Mouse (Mus musculus) embryonic fibroblast, embryonic 13.5 days (primary cell): ENCODE measurements around the gene Hdgfl1. TPM values are rescaled to one million over a fixed set of nuclear protein-coding genes. Genes with fewer than 3 reads are reported as not detected.

Experiments
- H3K27ac ChIP-seq: 2 replicates; pipeline ENCODE4 v1.5.1; 2012; ENCODE audit warnings: low read length, control low read depth, inconsistent platforms; ENCODE audit not compliant: insufficient read depth
- H3K4me1 ChIP-seq: 2 replicates; pipeline ENCODE4 v1.6.1; 2011; ENCODE audit warnings: low read length; ENCODE audit not compliant: control insufficient read depth, insufficient read depth
- H3K4me3 ChIP-seq: 2 replicates; pipeline ENCODE4 v1.5.1; 2011; ENCODE audit warnings: mild to moderate bottlenecking, control low read depth, low read length; ENCODE audit not compliant: insufficient read depth
- CTCF ChIP-seq: IDR thresholded peaks from 2 replicates; pipeline ENCODE4 v1.5.1; 2011; ENCODE audit warnings: mild to moderate bottlenecking, control low read depth, low read length, moderate library complexity, borderline replicate concordance; ENCODE audit not compliant: insufficient read depth
- POLR2A ChIP-seq: IDR thresholded peaks from 2 replicates; pipeline ENCODE4 v1.6.1; 2011; ENCODE audit warnings: low read depth, mild to moderate bottlenecking, control low read depth, low read length, moderate library complexity
- polyA plus RNA-seq: library from polyadenylated mRNA; stranded (reverse); fragments of >200 nt; gene quantifications from 2 replicates; pipeline ENCODE4 v1.2.4, GENCODE M21; 2011; ENCODE audit warnings: low read depth; ENCODE audit not compliant: missing spikeins, insufficient read length

Hdgfl1 gene
- polyA plus RNA-seq: not detected in 2 replicates

GRCm38 (mm10) chr13:26769955-26770354 lies at the start of gene Hdgfl1:
Hdgfl1 (minus strand) TSS chr13:26770165.
- TF ChIP-seq CTCF (no peak), POLR2A (no peak)
- Histone ChIP-seq H3K4me1 (no peaks in the 10 kb centered on the region), H3K27ac (no peak within 1 kb of the TSS), H3K4me3 (no peak within 1 kb of the TSS)

- no peak overlapping the region for H3K4me3 ChIP-seq
- no peaks in the 10 kb centered on the region for H3K4me1 ChIP-seq
- TF ChIP-seq CTCF: no peak
- H3K27ac ChIP-seq: no peak overlapping the region
These were observed 25.5 kb upstream of the Hdgfl1 start for GRCm38 (mm10) chr13:26795460-26795859.

GRCm38 (mm10) chr13:26769424-26769823 lies 541 bp downstream of the Hdgfl1 start:
- Histone ChIP-seq H3K27ac (no peak overlapping the region), H3K4me1 (no peaks in the 10 kb centered on the region), H3K4me3 (no peak overlapping the region)
- TF ChIP-seq CTCF (no peak), POLR2A (no peak)

GRCm38 (mm10) chr13:26761966-26762803 lies 7.8 kb downstream of the Hdgfl1 start:
- Histone ChIP-seq H3K4me1 (no peaks in the 10 kb centered on the region), H3K27ac (no peak overlapping the region)
- TF ChIP-seq CTCF (no peak), POLR2A (no peak)

GRCm38 (mm10) chr13:26752863-26753262 lies 17.1 kb downstream of the Hdgfl1 start:
- Histone ChIP-seq H3K27ac (no peak overlapping the region), H3K4me1 (no peaks in the 10 kb centered on the region), H3K4me3 (no peak overlapping the region)
- TF ChIP-seq CTCF: no peak
- no peak for TF ChIP-seq POLR2A

More at GRCm38 (mm10) chr13:26761966-26762803, 7.8 kb downstream of the Hdgfl1 start:
- H3K4me3 ChIP-seq: no peak overlapping the region

GRCm38 (mm10) chr13:26752414-26752813 lies 17.6 kb downstream of the Hdgfl1 start:
- H3K4me3 ChIP-seq: no peak overlapping the region
- TF ChIP-seq POLR2A (no peak), CTCF (no peak)
- no peak overlapping the region for H3K27ac ChIP-seq
- no peaks in the 10 kb centered on the region for H3K4me1 ChIP-seq

- no peaks in the 10 kb centered on the region; the same call in 1 of the 2 replicates for H3K4me1 ChIP-seq
- TF ChIP-seq CTCF: no peak
- TF ChIP-seq POLR2A: no peak
- no peak overlapping the region for H3K27ac ChIP-seq
- H3K4me3 ChIP-seq: no peak overlapping the region
These were observed 24.1 kb downstream of the Hdgfl1 start for GRCm38 (mm10) chr13:26745760-26746457.

DNA sequence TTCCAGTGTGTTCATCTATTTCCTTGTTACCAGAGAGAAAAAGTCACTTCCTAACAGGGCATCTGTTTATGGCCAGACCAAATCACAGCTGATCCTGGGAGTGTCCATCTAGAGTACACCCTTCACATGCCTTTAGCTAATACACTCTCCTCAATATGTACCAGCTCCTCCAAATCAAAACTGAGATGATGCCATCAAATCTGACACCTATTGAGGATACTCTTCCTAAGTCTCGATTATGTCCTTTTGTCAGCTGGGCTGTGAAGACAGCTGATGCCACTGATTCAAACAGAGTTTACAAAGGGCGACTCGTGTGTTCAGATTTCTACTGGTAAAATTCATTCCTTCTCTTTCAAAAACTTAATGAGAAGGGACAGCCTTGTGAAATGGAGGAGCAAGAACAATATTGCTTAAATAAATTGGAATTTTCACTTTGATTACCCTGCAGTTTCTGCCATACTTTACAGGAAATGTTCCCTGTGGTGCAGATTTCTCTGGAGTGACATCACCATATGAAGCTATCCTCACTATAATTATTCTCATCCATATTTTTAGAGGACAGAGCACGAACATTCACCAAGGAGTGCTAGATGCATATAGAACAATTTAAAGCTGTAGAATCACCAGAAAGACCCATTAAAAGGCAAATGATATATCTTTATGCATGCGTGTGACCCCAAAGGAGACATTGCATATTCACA lies 24.8 kb downstream of the Hdgfl1 start:
- no peak overlapping the region for H3K4me3 ChIP-seq
- TF ChIP-seq POLR2A: no peak
- TF ChIP-seq CTCF: no peak
- no peaks in the 10 kb centered on the region; the same call in 1 of the 2 replicates for H3K4me1 ChIP-seq
- H3K27ac ChIP-seq: peak overlapping the region; percentile 26; the same call in 1 of the 2 replicates

DNA sequence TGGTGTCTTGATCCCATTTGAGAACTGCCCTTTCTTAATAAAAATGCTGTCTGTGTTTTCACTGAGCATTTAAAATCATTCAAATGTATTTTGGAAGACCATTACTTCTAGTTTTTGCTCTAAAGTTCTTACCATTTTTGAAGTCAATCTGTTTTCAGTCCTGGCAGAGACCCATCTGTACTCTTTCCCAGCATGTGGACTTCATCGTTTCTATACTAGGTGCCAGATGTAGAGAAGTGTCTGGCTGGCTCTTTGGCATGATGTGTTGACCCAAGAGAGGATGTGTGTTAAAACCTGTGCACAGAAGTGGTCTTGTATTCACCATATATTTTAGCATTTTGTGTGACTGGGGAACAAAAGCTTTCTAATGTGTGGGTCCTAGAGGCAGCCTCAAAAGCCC lies 25.9 kb downstream of the Hdgfl1 start:
- H3K4me1 ChIP-seq: no peaks in the 10 kb centered on the region; the same call in 1 of the 2 replicates

DNA sequence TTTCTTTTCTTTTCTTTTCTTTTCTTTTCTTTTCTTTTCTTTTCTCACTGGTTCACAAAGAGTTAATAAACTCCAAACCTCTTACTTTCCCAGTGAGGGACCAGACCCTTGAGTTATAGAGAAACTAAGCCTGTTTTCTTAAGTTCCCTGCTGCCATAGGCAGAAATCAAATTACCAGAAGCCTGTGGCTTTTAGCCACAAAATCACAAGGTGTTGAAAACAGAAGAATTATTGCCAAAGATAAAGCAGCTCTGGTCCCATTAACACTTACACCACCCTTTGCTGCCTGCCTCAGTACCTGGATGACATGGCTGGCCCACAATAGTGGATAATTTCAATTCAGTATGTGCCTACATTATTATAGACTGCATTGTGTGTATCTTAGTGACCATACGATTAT lies 35.0 kb downstream of the Hdgfl1 start:
- H3K4me3 ChIP-seq: no peak overlapping the region
- TF ChIP-seq CTCF (no peak), POLR2A (no peak)
- no peaks in the 10 kb centered on the region for H3K4me1 ChIP-seq
- no peak overlapping the region for H3K27ac ChIP-seq

More for the DNA sequence above, 25.9 kb downstream of the Hdgfl1 start:
- no peak for TF ChIP-seq CTCF
- TF ChIP-seq POLR2A: no peak
- H3K4me3 ChIP-seq: no peak overlapping the region
- H3K27ac ChIP-seq: no peak overlapping the region

- Histone ChIP-seq H3K4me3 (no peak overlapping the region), H3K27ac (no peak overlapping the region)
- TF ChIP-seq CTCF (no peak), POLR2A (no peak)
These were observed 45.7 kb downstream of the Hdgfl1 start for GRCm38 (mm10) chr13:26724250-26724649.

More at GRCm38 (mm10) chr13:26724250-26724649, 45.7 kb downstream of the Hdgfl1 start:
- H3K4me1 ChIP-seq: no peaks in the 10 kb centered on the region
